Mouse (Mus musculus): Measurements from ENCODE around the gene 9430015G10Rik. TPM values are rescaled to one million over a fixed set of nuclear protein-coding genes. Genes with fewer than 3 reads are reported as not detected.

9430015G10Rik gene
- polyA plus RNA-seq, 1 experiment from 2014 or later, result 84.0 TPM

DNA sequence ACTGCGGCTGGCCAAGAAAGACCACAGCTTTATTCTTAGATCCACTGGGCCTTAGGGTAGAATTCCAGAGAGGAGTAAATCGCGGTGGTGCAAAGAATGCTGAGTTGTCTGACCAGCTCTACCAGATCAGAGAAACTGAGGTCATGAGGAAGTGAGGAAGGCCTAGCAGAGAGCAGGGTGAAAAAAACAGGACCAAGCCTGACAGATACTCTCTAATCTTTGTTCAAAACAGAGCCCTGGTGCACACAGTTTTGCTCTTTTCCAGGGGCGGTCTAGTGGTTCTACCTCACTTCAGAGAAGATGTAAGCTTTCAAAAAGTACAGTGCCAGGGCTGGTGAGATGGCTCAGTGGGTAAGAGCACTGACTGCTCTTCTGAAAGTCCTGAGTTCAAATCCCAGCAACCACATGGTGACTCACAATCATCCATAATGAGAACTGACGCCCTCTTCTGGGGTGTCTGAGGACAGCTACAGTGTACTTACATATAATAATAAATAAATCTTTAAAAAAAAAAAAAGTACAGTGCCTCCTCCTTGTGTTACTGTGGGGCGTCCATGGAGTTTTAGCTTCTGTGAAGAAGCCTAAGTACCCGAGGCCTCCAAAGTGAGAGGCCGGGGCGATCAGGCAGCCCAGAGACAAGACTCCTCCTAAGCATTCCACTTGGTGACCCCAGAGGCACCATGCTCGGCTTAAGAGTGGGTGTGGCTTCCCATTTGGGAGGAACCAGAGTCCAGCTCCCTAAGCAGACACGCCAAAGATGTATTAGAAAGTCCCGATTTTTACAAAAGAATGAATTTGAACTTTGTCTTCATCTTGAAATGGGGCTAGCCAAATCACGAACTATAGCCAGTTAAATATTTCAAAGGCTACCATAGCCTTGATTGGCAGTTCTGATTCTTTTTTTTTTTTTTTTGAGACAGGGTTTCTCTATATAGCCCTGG, 906 bp upstream of the 9430015G10Rik start:
- no peaks in the 10 kb centered on the region for H3K27me3 ChIP-seq (ENCODE audit: control insufficient read depth, insufficient read depth, low read length)
- H3K4me3 ChIP-seq (ENCODE audit: low read depth, low read length), result peak overlapping the region; percentile 68
- peak overlapping the region; percentile 50 for H3K4me2 ChIP-seq (ENCODE audit: low read depth, low read length, severe bottlenecking)
- peak overlapping the region; percentile 64 for H3K9ac ChIP-seq (ENCODE audit: low read length)
- ATAC-seq (replicated peaks; ENCODE audit: low FRiP score), result peak; percentile 45; the same call in 1 of the 2 replicates
- DNase-seq (ENCODE audit: low spot score), result peak; percentile 73
- peaks cover 4% of the 10 kb centered on the region; the same call in 1 of the 2 replicates for H3K4me1 ChIP-seq (replicated peaks; ENCODE audit: control insufficient read depth, insufficient read depth, low read length)
- 33% methylated on average over 13 of the region's 13 CpGs for WGBS
- H3K36me3 ChIP-seq (ENCODE audit: control insufficient read depth, insufficient read depth, low read length), result no peaks in the 10 kb centered on the region
- no peaks in the 10 kb centered on the region for H3K9me3 ChIP-seq (ENCODE audit: control insufficient read depth, low read length)
- H3K27ac ChIP-seq (ENCODE audit: low read depth, low read length), result peak overlapping the region; percentile 76

DNA sequence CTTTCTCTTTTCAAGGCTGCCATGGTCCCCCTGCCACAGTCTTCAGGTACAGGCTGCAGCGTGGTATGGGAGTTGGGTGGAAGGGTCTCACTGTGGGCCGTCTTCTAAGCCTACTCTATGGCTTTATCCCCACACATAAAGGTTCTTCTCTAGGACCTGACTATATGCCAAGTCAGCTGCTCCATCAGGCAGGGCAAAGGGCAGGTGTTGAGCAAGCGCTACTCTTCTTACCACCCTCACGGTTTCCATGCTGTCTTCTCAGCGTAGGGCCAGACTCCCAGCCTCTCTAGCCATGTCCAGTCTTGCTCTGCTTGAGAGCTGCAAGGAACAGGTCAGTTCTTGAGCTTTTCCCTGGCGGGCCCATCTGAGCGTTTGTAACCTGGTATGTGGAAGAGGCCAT, 14.3 kb downstream of the 9430015G10Rik start:
- Histone ChIP-seq H3K9me3 (ENCODE audit: control insufficient read depth, low read length) (no peaks in the 10 kb centered on the region), H3K4me3 (ENCODE audit: low read depth, low read length) (no peak overlapping the region), H3K9ac (ENCODE audit: low read length) (no peak overlapping the region), H3K27ac (ENCODE audit: low read depth, low read length) (no peak overlapping the region), H3K27me3 (ENCODE audit: control insufficient read depth, insufficient read depth, low read length) (no peaks in the 10 kb centered on the region), H3K36me3 (ENCODE audit: control insufficient read depth, insufficient read depth, low read length) (peaks cover 28% of the 10 kb centered on the region; the same call in 1 of the 2 replicates), H3K4me2 (ENCODE audit: low read depth, low read length, severe bottlenecking) (no peak overlapping the region), H3K4me1 (replicated peaks; ENCODE audit: control insufficient read depth, insufficient read depth, low read length) (no peaks in the 10 kb centered on the region)
- WGBS, result 96% methylated on average over 7 of the region's 7 CpGs
- no peak for DNase-seq (ENCODE audit: low spot score)
- no peak for ATAC-seq (replicated peaks; ENCODE audit: low FRiP score)

DNA sequence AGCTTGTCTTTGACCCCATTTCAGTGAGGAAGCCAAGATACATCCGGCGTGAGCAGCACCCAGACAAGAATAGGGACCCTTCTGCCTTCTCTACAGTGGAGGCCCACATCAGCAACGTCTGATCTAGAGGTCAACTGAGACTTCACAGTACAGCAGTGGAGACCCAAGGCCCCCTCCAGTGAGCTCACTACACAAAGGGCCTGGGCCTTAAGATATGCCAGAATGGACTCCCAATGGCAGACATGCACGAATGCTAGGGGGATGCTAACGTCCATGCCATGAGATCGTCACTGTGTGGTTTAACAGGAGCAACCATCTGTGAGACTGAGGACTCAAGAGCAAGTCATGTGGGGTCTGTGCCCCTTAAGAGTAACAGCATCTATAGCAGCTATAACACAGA, 15.6 kb downstream of the 9430015G10Rik start:
- no peaks in the 10 kb centered on the region for H3K9me3 ChIP-seq (ENCODE audit: control insufficient read depth, low read length)
- H3K36me3 ChIP-seq (ENCODE audit: control insufficient read depth, insufficient read depth, low read length), result peaks cover 20% of the 10 kb centered on the region; the same call in 1 of the 2 replicates
- H3K4me2 ChIP-seq (ENCODE audit: low read depth, low read length, severe bottlenecking), result no peak overlapping the region
- H3K4me3 ChIP-seq (ENCODE audit: low read depth, low read length), result no peak overlapping the region
- ATAC-seq (replicated peaks; ENCODE audit: low FRiP score) (no peak), DNase-seq (ENCODE audit: low spot score) (no peak)
- H3K4me1 ChIP-seq (replicated peaks; ENCODE audit: control insufficient read depth, insufficient read depth, low read length), result no peaks in the 10 kb centered on the region
- no peak overlapping the region for H3K9ac ChIP-seq (ENCODE audit: low read length)
- H3K27me3 ChIP-seq (ENCODE audit: control insufficient read depth, insufficient read depth, low read length), result no peaks in the 10 kb centered on the region
- 95% methylated on average over 6 of the region's 6 CpGs for WGBS
- H3K27ac ChIP-seq (ENCODE audit: low read depth, low read length), result no peak overlapping the region

DNA sequence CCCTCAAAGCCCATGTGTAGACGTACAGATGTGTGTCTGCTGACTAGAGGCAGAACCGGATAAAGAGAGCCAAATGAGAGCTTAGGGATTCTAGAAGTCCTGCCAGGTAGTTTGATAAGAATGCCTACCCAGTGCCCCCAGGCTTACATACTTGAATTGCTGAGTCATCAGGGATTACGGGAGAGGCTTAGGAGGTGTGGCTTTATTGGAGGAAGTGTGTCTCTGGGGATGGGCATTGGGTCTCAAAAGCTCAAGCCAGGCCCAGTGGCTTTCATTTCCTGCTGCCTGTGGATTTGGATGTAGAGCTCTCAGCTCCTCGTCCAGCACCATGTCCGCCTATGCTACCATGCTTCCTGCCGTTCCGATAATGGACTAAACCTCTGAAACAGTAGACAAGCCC, 17.1 kb downstream of the 9430015G10Rik start:
- Histone ChIP-seq H3K4me2 (ENCODE audit: low read depth, low read length, severe bottlenecking) (no peak overlapping the region), H3K27me3 (ENCODE audit: control insufficient read depth, insufficient read depth, low read length) (no peaks in the 10 kb centered on the region), H3K4me1 (replicated peaks; ENCODE audit: control insufficient read depth, insufficient read depth, low read length) (no peaks in the 10 kb centered on the region), H3K9me3 (ENCODE audit: control insufficient read depth, low read length) (no peaks in the 10 kb centered on the region), H3K4me3 (ENCODE audit: low read depth, low read length) (no peak overlapping the region), H3K9ac (ENCODE audit: low read length) (no peak overlapping the region), H3K36me3 (ENCODE audit: control insufficient read depth, insufficient read depth, low read length) (peaks cover 14% of the 10 kb centered on the region; the same call in 1 of the 2 replicates), H3K27ac (ENCODE audit: low read depth, low read length) (no peak overlapping the region)
- WGBS, result 91% methylated on average over 7 of the region's 7 CpGs
- DNase-seq (ENCODE audit: low spot score) (no peak), ATAC-seq (replicated peaks; ENCODE audit: low FRiP score) (no peak)

- Histone ChIP-seq H3K4me3 (ENCODE audit: low read depth, low read length) (no peak overlapping the region), H3K36me3 (ENCODE audit: control insufficient read depth, insufficient read depth, low read length) (peaks cover 8% of the 10 kb centered on the region; the same call in 1 of the 2 replicates), H3K9me3 (ENCODE audit: control insufficient read depth, low read length) (no peaks in the 10 kb centered on the region), H3K4me1 (replicated peaks; ENCODE audit: control insufficient read depth, insufficient read depth, low read length) (no peaks in the 10 kb centered on the region), H3K27me3 (ENCODE audit: control insufficient read depth, insufficient read depth, low read length) (no peaks in the 10 kb centered on the region), H3K4me2 (ENCODE audit: low read depth, low read length, severe bottlenecking) (no peak overlapping the region), H3K27ac (ENCODE audit: low read depth, low read length) (no peak overlapping the region), H3K9ac (ENCODE audit: low read length) (no peak overlapping the region)
- no peak for DNase-seq (ENCODE audit: low spot score)
- ATAC-seq (replicated peaks; ENCODE audit: low FRiP score), result no peak
- 87% methylated on average over 5 of the region's 5 CpGs for WGBS
Observed at GRCm38 (mm10) chr4:156128746-156129145, 19.0 kb downstream of the 9430015G10Rik start.

- no peak within 1 kb of the TSS for H3K4me3 ChIP-seq (ENCODE audit: low read depth, low read length)
- H3K9me3 ChIP-seq (ENCODE audit: control insufficient read depth, low read length), result no peaks in the 10 kb centered on the region
- 84% methylated on average over 15 of the region's 15 CpGs for WGBS
- H3K9ac ChIP-seq (ENCODE audit: low read length), result no peak within 1 kb of the TSS
- H3K27me3 ChIP-seq (ENCODE audit: control insufficient read depth, insufficient read depth, low read length), result no peaks in the 10 kb centered on the region
- H3K27ac ChIP-seq (ENCODE audit: low read depth, low read length), result no peak within 1 kb of the TSS
- no peaks in the 10 kb centered on the region for H3K4me1 ChIP-seq (replicated peaks; ENCODE audit: control insufficient read depth, insufficient read depth, low read length)
- ATAC-seq (replicated peaks; ENCODE audit: low FRiP score), result no peak
- no peak for DNase-seq (ENCODE audit: low spot score)
- peaks cover 4% of the 10 kb centered on the region; the same call in 1 of the 2 replicates for H3K36me3 ChIP-seq (ENCODE audit: control insufficient read depth, insufficient read depth, low read length)
- no peak within 1 kb of the TSS for H3K4me2 ChIP-seq (ENCODE audit: low read depth, low read length, severe bottlenecking)
Observed at GRCm38 (mm10) chr4:156130436-156130835, 20.7 kb downstream of the 9430015G10Rik start, which contains the start of gene Rnf223. Rnf223 (plus strand) TSS chr4:156130513.

DNA sequence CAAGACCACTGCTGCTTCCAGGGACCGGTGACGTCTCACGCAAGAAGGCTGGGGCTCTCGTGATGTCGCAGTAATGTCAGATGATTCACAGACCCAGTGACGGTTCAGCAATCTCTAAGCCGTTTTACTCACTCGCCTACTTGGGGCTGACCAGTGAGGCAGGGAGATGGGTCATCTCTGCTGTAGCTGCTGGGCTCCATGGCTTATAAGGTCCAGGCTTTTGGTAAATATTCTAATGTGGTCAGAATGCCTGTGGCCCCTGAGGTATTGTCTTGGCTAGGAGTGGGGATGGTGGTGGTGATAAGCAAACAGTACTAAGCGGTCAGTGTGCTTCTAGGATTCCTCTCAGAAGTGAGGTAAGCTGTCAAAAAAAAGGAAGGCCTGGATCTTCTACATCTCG, 21.2 kb downstream of the 9430015G10Rik start:
- no peak overlapping the region for H3K4me2 ChIP-seq (ENCODE audit: low read depth, low read length, severe bottlenecking)
- no peak overlapping the region for H3K27ac ChIP-seq (ENCODE audit: low read depth, low read length)
- no peak overlapping the region for H3K9ac ChIP-seq (ENCODE audit: low read length)
- DNase-seq (ENCODE audit: low spot score), result no peak
- H3K27me3 ChIP-seq (ENCODE audit: control insufficient read depth, insufficient read depth, low read length), result no peaks in the 10 kb centered on the region
- no peaks in the 10 kb centered on the region for H3K9me3 ChIP-seq (ENCODE audit: control insufficient read depth, low read length)
- no peaks in the 10 kb centered on the region for H3K4me1 ChIP-seq (replicated peaks; ENCODE audit: control insufficient read depth, insufficient read depth, low read length)
- 90% methylated on average over 10 of the region's 10 CpGs for WGBS
- peaks cover 4% of the 10 kb centered on the region; the same call in 1 of the 2 replicates for H3K36me3 ChIP-seq (ENCODE audit: control insufficient read depth, insufficient read depth, low read length)
- ATAC-seq (replicated peaks; ENCODE audit: low FRiP score), result no peak
- H3K4me3 ChIP-seq (ENCODE audit: low read depth, low read length), result no peak overlapping the region

GRCm38 (mm10) chr4:156133334-156133733, 23.6 kb downstream of the 9430015G10Rik start:
- H3K27ac ChIP-seq (ENCODE audit: low read depth, low read length), result no peak overlapping the region
- no peak for DNase-seq (ENCODE audit: low spot score)
- H3K4me3 ChIP-seq (ENCODE audit: low read depth, low read length), result no peak overlapping the region
- 72% methylated on average over 5 of the region's 5 CpGs for WGBS
- H3K9me3 ChIP-seq (ENCODE audit: control insufficient read depth, low read length), result no peaks in the 10 kb centered on the region
- no peaks in the 10 kb centered on the region for H3K36me3 ChIP-seq (ENCODE audit: control insufficient read depth, insufficient read depth, low read length)
- H3K4me1 ChIP-seq (replicated peaks; ENCODE audit: control insufficient read depth, insufficient read depth, low read length), result no peaks in the 10 kb centered on the region
- H3K27me3 ChIP-seq (ENCODE audit: control insufficient read depth, insufficient read depth, low read length), result no peaks in the 10 kb centered on the region
- H3K4me2 ChIP-seq (ENCODE audit: low read depth, low read length, severe bottlenecking), result no peak overlapping the region
- no peak overlapping the region for H3K9ac ChIP-seq (ENCODE audit: low read length)
- no peak for ATAC-seq (replicated peaks; ENCODE audit: low FRiP score)

Measured in forebrain, embryonic 11.5 days (tissue).